Mouse (Mus musculus): ENCODE data around the gene Actg2. TPM values are rescaled to one million over a fixed set of nuclear protein-coding genes. Genes with fewer than 3 reads are reported as not detected.

Actg2 gene
- total RNA-seq, 1 experiment: 6.6 TPM

GRCm38 (mm10) chr6:83482418-83483085 lies 53.5 kb downstream of the Actg2 start:
- in situ Hi-C loops (cut with MboI; ENCODE audit: low sequenced_read_pairs in 2 of 2, unreplicated experiment in 2 of 2): no loop called here
- DNase-seq (ENCODE audit: low read depth, low spot score): no peak
- no peak overlapping the region for H3K27ac ChIP-seq (ENCODE audit: insufficient read depth, low read depth, low read length, poor library complexity, severe bottlenecking)
- peaks cover 2% of the 10 kb centered on the region for H3K36me3 ChIP-seq (ENCODE audit: control insufficient read depth, insufficient read depth, low read length, poor library complexity, severe bottlenecking)
- H3K9me3 ChIP-seq (ENCODE audit: control insufficient read depth, insufficient read depth, low read depth, low read length): no peaks in the 10 kb centered on the region
- no peaks in the 10 kb centered on the region for H3K4me1 ChIP-seq (ENCODE audit: control insufficient read depth in 2 of 2, insufficient read depth in 2 of 2, low read length in 2 of 2, poor library complexity in 1 of 2)
- H3K9ac ChIP-seq (ENCODE audit: insufficient read depth, low read depth, low read length, poor library complexity, severe bottlenecking): no peak overlapping the region
- TF ChIP-seq ZNF384 (IDR thresholded peaks at IDR 0.05; ENCODE audit: low read depth, low read length) (no peak), MAFK (IDR thresholded peaks at IDR 0.05; ENCODE audit: insufficient read depth, low read depth, low read length) (no peak), ZC3H11A (IDR thresholded peaks at IDR 0.05; ENCODE audit: borderline replicate concordance, low read depth, low read length) (no peak), CHD2 (IDR thresholded peaks at IDR 0.05; ENCODE audit: low read depth, low read length) (no peak), HCFC1 (IDR thresholded peaks at IDR 0.05; ENCODE audit: borderline replicate concordance, insufficient read depth, low read length) (no peak)
- H3K4me3 ChIP-seq (ENCODE audit: insufficient read depth in 1 of 2, low read depth in 1 of 2, low read length in 2 of 2, poor library complexity in 1 of 2, severe bottlenecking in 1 of 2): no peak overlapping the region

GRCm38 (mm10) chr6:83480019-83480655 lies 55.9 kb downstream of the Actg2 start:
- in situ Hi-C loops (cut with MboI; ENCODE audit: low sequenced_read_pairs in 2 of 2, unreplicated experiment in 2 of 2): no loop called here
- Histone ChIP-seq H3K4me1 (ENCODE audit: control insufficient read depth in 2 of 2, insufficient read depth in 2 of 2, low read length in 2 of 2, poor library complexity in 1 of 2) (no peaks in the 10 kb centered on the region), H3K4me3 (ENCODE audit: insufficient read depth in 1 of 2, low read depth in 1 of 2, low read length in 2 of 2, poor library complexity in 1 of 2, severe bottlenecking in 1 of 2) (no peak overlapping the region), H3K36me3 (ENCODE audit: control insufficient read depth, insufficient read depth, low read length, poor library complexity, severe bottlenecking) (no peaks in the 10 kb centered on the region; the same call in none of the 2 replicates), H3K9ac (ENCODE audit: insufficient read depth, low read depth, low read length, poor library complexity, severe bottlenecking) (no peak overlapping the region), H3K9me3 (ENCODE audit: control insufficient read depth, insufficient read depth, low read depth, low read length) (no peaks in the 10 kb centered on the region), H3K27ac (ENCODE audit: insufficient read depth, low read depth, low read length, poor library complexity, severe bottlenecking) (no peak overlapping the region)
- no peak for DNase-seq (ENCODE audit: low read depth, low spot score)
- TF ChIP-seq CHD2 (IDR thresholded peaks at IDR 0.05; ENCODE audit: low read depth, low read length) (no peak), HCFC1 (IDR thresholded peaks at IDR 0.05; ENCODE audit: borderline replicate concordance, insufficient read depth, low read length) (no peak), ZC3H11A (IDR thresholded peaks at IDR 0.05; ENCODE audit: borderline replicate concordance, low read depth, low read length) (no peak), MAFK (IDR thresholded peaks at IDR 0.05; ENCODE audit: insufficient read depth, low read depth, low read length) (peak; percentile 57; the same call in 1 of the 2 replicates), ZNF384 (IDR thresholded peaks at IDR 0.05; ENCODE audit: low read depth, low read length) (no peak)

GRCm38 (mm10) chr6:83479193-83479592 lies 56.9 kb downstream of the Actg2 start:
- Histone ChIP-seq H3K36me3 (ENCODE audit: control insufficient read depth, insufficient read depth, low read length, poor library complexity, severe bottlenecking) (no peaks in the 10 kb centered on the region; the same call in none of the 2 replicates), H3K27ac (ENCODE audit: insufficient read depth, low read depth, low read length, poor library complexity, severe bottlenecking) (no peak overlapping the region), H3K4me1 (ENCODE audit: control insufficient read depth in 2 of 2, insufficient read depth in 2 of 2, low read length in 2 of 2, poor library complexity in 1 of 2) (no peaks in the 10 kb centered on the region), H3K9ac (ENCODE audit: insufficient read depth, low read depth, low read length, poor library complexity, severe bottlenecking) (no peak overlapping the region), H3K4me3 (ENCODE audit: insufficient read depth in 1 of 2, low read depth in 1 of 2, low read length in 2 of 2, poor library complexity in 1 of 2, severe bottlenecking in 1 of 2) (no peak overlapping the region), H3K9me3 (ENCODE audit: control insufficient read depth, insufficient read depth, low read depth, low read length) (no peaks in the 10 kb centered on the region)
- no peak for TF ChIP-seq CHD2 (IDR thresholded peaks at IDR 0.05; ENCODE audit: low read depth, low read length)
- TF ChIP-seq ZC3H11A (IDR thresholded peaks at IDR 0.05; ENCODE audit: borderline replicate concordance, low read depth, low read length): no peak
- no peak for TF ChIP-seq ZNF384 (IDR thresholded peaks at IDR 0.05; ENCODE audit: low read depth, low read length)
- no peak for TF ChIP-seq MAFK (IDR thresholded peaks at IDR 0.05; ENCODE audit: insufficient read depth, low read depth, low read length)
- no peak for TF ChIP-seq HCFC1 (IDR thresholded peaks at IDR 0.05; ENCODE audit: borderline replicate concordance, insufficient read depth, low read length)
- in situ Hi-C loops (cut with MboI; ENCODE audit: low sequenced_read_pairs in 2 of 2, unreplicated experiment in 2 of 2): no loop called here
- no peak for DNase-seq (ENCODE audit: low read depth, low spot score)

GRCm38 (mm10) chr6:83478628-83479027 lies 57.4 kb downstream of the Actg2 start:
- H3K4me1 ChIP-seq (ENCODE audit: control insufficient read depth in 2 of 2, insufficient read depth in 2 of 2, low read length in 2 of 2, poor library complexity in 1 of 2): no peaks in the 10 kb centered on the region
- no peaks in the 10 kb centered on the region; the same call in none of the 2 replicates for H3K36me3 ChIP-seq (ENCODE audit: control insufficient read depth, insufficient read depth, low read length, poor library complexity, severe bottlenecking)
- no peak for DNase-seq (ENCODE audit: low read depth, low spot score)
- in situ Hi-C loops (cut with MboI; ENCODE audit: low sequenced_read_pairs in 2 of 2, unreplicated experiment in 2 of 2): no loop called here
- H3K9ac ChIP-seq (ENCODE audit: insufficient read depth, low read depth, low read length, poor library complexity, severe bottlenecking): no peak overlapping the region
- H3K9me3 ChIP-seq (ENCODE audit: control insufficient read depth, insufficient read depth, low read depth, low read length): no peaks in the 10 kb centered on the region
- TF ChIP-seq ZNF384 (IDR thresholded peaks at IDR 0.05; ENCODE audit: low read depth, low read length) (no peak), ZC3H11A (IDR thresholded peaks at IDR 0.05; ENCODE audit: borderline replicate concordance, low read depth, low read length) (no peak), CHD2 (IDR thresholded peaks at IDR 0.05; ENCODE audit: low read depth, low read length) (no peak), HCFC1 (IDR thresholded peaks at IDR 0.05; ENCODE audit: borderline replicate concordance, insufficient read depth, low read length) (no peak), MAFK (IDR thresholded peaks at IDR 0.05; ENCODE audit: insufficient read depth, low read depth, low read length) (no peak)
- no peak overlapping the region for H3K27ac ChIP-seq (ENCODE audit: insufficient read depth, low read depth, low read length, poor library complexity, severe bottlenecking)
- no peak overlapping the region for H3K4me3 ChIP-seq (ENCODE audit: insufficient read depth in 1 of 2, low read depth in 1 of 2, low read length in 2 of 2, poor library complexity in 1 of 2, severe bottlenecking in 1 of 2)

Data from ES-E14 (cell line).